Mouse (Mus musculus) neural tube, embryonic 11.5 days (tissue): ENCODE measurements around the gene B4galt5. TPM values are rescaled to one million over a fixed set of nuclear protein-coding genes. Genes with fewer than 3 reads are reported as not detected.

Experiments used
- ATAC-seq: fragments of 200-750 bp; cut with Nextera tagmentation; 2 replicates; pipeline ENCODE4 v1.8.0; 2017; ENCODE audit warnings: moderate number of reproducible peaks, mild to moderate bottlenecking, moderate TSS enrichment, moderate library complexity; ENCODE audit not compliant: insufficient read depth, low FRiP score, low TSS enrichment
- DNase-seq: peaks from one replicate; pipeline ENCODE4 v3.0.0-alpha.2; 2015; ENCODE audit warnings: low spot score
- H3K27ac ChIP-seq: fragments of 300-500 bp; sonication (generic); 2 replicates; pipeline ENCODE4 v1.5.1; 2014; ENCODE audit warnings: low read depth, mild to moderate bottlenecking, low read length
- H3K27me3 ChIP-seq: fragments of 300-500 bp; sonication (generic); 2 replicates; pipeline ENCODE4 v1.6.1; 2014; ENCODE audit warnings: mild to moderate bottlenecking, low read length, mixed read lengths; ENCODE audit not compliant: control insufficient read depth, insufficient read depth
- H3K36me3 ChIP-seq: fragments of 300-500 bp; sonication (generic); 2 replicates; pipeline ENCODE4 v1.6.1; 2014; ENCODE audit warnings: mild to moderate bottlenecking, low read length, moderate library complexity, mixed read lengths; ENCODE audit not compliant: control insufficient read depth, insufficient read depth
- H3K4me1 ChIP-seq: fragments of 300-500 bp; sonication (generic); 2 replicates; pipeline ENCODE4 v1.6.1; 2014; ENCODE audit warnings: low read length, mixed read lengths; ENCODE audit not compliant: control insufficient read depth, insufficient read depth
- H3K4me2 ChIP-seq: fragments of 300-500 bp; sonication (generic); 2 replicates; pipeline ENCODE4 v1.6.1; 2014; ENCODE audit warnings: low read depth, mild to moderate bottlenecking, moderate library complexity
- H3K4me3 ChIP-seq: fragments of 300-500 bp; sonication (generic); 2 replicates; pipeline ENCODE4 v1.5.1; 2014; ENCODE audit warnings: low read depth, low read length
- H3K9ac ChIP-seq: fragments of 300-500 bp; sonication (generic); 2 replicates; pipeline ENCODE4 v1.6.1; 2014; ENCODE audit warnings: mild to moderate bottlenecking, low read length
- H3K9me3 ChIP-seq: fragments of 300-500 bp; sonication (generic); 2 replicates; pipeline ENCODE4 v1.6.1; 2016; ENCODE audit warnings: low read length; ENCODE audit not compliant: control insufficient read depth
- WGBS: fragments of 180-500 bp; shearing (Covaris S2); extraction: QIAGEN DNeasy Blood & Tissue Kit; methylation state at CpG from one replicate; pipeline ENCODE4 v1.1.7; 2014; 5-methylcytosine and 5-hydroxymethylcytosine counted together
- polyA plus RNA-seq: library from polyadenylated mRNA; unstranded; fragments of >200 nt; fragmentation: Nextera tagmentation; extraction: Ambion mirVana; gene quantifications from 2 replicates; pipeline ENCODE4 v1.2.1, GENCODE M21; 2014

The B4galt5 gene
- polyA plus RNA-seq, 1 experiment from 2014 or later, result 26.9 TPM

DNA sequence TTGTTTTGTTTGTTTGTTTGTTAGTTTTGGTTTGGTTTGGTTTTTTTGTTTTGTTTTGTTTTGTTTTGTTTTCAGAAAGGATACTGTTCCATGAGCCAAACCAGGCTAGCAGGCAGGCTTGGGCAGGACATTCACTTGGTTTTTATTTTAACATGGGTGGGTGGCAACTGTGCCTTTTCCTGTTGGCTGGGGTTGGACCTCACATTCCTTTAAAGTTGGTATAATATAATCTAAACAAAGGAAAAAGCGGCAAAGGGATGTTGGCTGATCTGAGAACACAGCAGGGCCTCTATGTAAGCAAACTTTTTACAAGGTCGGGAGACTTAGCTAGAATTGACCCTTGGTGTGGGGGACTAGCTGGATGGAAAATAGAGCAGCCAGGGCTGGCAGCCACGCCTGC lies 91.2 kb downstream of the B4galt5 start:
- ATAC-seq (no peak), DNase-seq (no peak)
- no peaks in the 10 kb centered on the region for H3K4me1 ChIP-seq
- no peak overlapping the region for H3K9ac ChIP-seq
- H3K9me3 ChIP-seq, result no peaks in the 10 kb centered on the region
- no peak overlapping the region for H3K4me2 ChIP-seq
- no peak overlapping the region for H3K4me3 ChIP-seq
- H3K27me3 ChIP-seq, result no peaks in the 10 kb centered on the region
- H3K36me3 ChIP-seq, result no peaks in the 10 kb centered on the region
- H3K27ac ChIP-seq, result no peak overlapping the region
- WGBS, result 40% methylated on average over 3 of the region's 3 CpGs

- H3K4me3 ChIP-seq, result no peak overlapping the region
- DNase-seq, result no peak
- WGBS, result 79% methylated on average over 6 of the region's 6 CpGs
- H3K27ac ChIP-seq, result no peak overlapping the region
- 0 out of 2 replicates have a peak, but pooled peaks cover 2% of the 10 kb centered on the region for H3K4me1 ChIP-seq
- no peak for ATAC-seq
- H3K4me2 ChIP-seq, result no peak overlapping the region
- H3K36me3 ChIP-seq, result no peaks in the 10 kb centered on the region
- no peaks in the 10 kb centered on the region for H3K27me3 ChIP-seq
- H3K9me3 ChIP-seq, result no peaks in the 10 kb centered on the region
- H3K9ac ChIP-seq, result no peak overlapping the region
These were observed 94.2 kb downstream of the B4galt5 start for GRCm38 (mm10) chr2:167254808-167255207.

DNA sequence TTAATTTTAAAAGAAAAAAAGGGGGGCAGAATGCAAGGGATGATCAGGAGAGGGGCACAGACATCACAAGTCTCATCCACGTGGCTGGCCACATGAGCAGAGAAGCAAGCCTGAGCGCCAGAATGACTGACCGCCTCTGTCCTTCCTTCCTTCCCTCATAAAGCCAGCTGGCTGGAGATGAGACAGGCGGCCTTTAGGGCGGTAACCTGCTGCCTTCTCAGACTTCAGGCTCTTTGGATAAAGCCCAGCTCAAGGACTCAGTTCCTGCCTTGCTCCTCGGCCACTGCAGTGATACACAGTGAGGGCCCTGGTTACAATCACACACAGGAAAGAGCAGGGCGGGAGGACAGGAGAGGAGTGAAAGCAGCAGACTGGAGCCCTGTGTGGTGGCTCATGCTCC lies 94.8 kb downstream of the B4galt5 start:
- DNase-seq, result no peak
- 72% methylated on average over 7 of the region's 7 CpGs for WGBS
- Histone ChIP-seq H3K9ac (no peak overlapping the region), H3K4me3 (no peak overlapping the region), H3K4me1 (0 out of 2 replicates have a peak, but pooled peaks cover 2% of the 10 kb centered on the region), H3K36me3 (no peaks in the 10 kb centered on the region), H3K27ac (no peak overlapping the region), H3K9me3 (no peaks in the 10 kb centered on the region), H3K27me3 (no peaks in the 10 kb centered on the region), H3K4me2 (no peak overlapping the region)
- no peak for ATAC-seq

DNA sequence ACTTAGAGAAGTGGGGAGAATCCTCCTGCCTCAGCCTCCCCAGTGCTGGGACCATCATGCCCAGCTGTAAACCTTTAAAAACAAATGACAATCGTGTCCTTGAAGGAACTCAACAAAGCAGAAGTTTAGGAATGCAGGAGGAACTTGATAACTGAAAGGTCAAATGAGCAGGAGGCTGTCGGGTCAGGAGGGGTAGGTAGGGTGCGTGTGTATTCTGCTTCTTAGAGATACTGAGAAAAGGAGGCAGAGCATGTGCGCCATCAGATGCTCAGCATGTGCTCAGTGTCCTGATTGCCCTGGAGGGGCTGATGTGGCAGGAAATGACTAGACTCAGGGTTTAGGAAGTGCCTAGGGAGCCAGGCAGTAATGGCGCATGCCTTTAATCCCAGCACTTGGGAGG lies 95.5 kb downstream of the B4galt5 start:
- H3K4me2 ChIP-seq, result no peak overlapping the region
- H3K36me3 ChIP-seq, result no peaks in the 10 kb centered on the region
- 0 out of 2 replicates have a peak, but pooled peaks cover 2% of the 10 kb centered on the region for H3K4me1 ChIP-seq
- ATAC-seq, result no peak
- H3K9ac ChIP-seq, result no peak overlapping the region
- H3K27me3 ChIP-seq, result no peaks in the 10 kb centered on the region
- H3K4me3 ChIP-seq, result no peak overlapping the region
- H3K9me3 ChIP-seq, result no peaks in the 10 kb centered on the region
- DNase-seq, result no peak
- no peak overlapping the region for H3K27ac ChIP-seq
- WGBS, result 83% methylated on average over 5 of the region's 5 CpGs

GRCm38 (mm10) chr2:167252057-167252687 lies 96.8 kb downstream of the B4galt5 start:
- H3K4me3 ChIP-seq, result no peak overlapping the region
- H3K27ac ChIP-seq, result no peak overlapping the region
- DNase-seq, result no peak

DNA sequence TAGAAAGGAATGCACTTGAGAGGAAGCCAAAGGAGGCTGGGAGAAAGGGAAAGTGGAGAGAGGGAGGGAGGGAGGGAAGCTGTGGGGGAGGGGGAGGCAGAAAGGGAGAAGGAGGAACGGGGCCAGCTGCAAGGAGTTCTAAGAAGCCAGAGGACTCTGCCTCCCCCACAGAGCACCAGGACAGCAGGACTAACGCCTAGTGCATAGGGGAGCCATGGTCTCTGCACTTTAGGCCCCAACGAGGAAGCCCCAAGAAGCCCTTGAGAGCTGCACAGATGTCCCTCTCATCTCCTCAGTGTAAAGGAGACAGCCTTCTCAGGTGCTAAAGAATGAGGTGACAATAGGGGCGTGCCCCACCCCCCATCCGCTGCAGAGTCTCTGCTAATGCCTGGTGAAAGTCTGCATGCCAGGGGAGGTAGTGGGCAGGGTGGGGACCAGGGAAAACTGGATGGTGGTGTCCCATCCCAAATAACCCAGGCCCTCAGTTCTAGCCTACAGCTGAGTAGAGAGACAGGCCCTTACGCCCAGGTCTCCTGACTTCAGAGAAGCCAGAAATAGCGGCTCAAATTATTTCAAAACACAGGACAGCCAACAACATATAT lies 98.1 kb downstream of the B4galt5 start:
- H3K9ac ChIP-seq, result no peak overlapping the region
- ATAC-seq (no peak), DNase-seq (no peak)
- no peak overlapping the region for H3K27ac ChIP-seq
- H3K36me3 ChIP-seq, result no peaks in the 10 kb centered on the region
- WGBS, result 21% methylated on average over 7 of the region's 7 CpGs
- H3K9me3 ChIP-seq, result no peaks in the 10 kb centered on the region
- no peak overlapping the region for H3K4me3 ChIP-seq
- H3K4me2 ChIP-seq, result no peak overlapping the region
- H3K27me3 ChIP-seq, result no peaks in the 10 kb centered on the region
- 0 out of 2 replicates have a peak, but pooled peaks cover 2% of the 10 kb centered on the region for H3K4me1 ChIP-seq

More at GRCm38 (mm10) chr2:167252057-167252687, 96.8 kb downstream of the B4galt5 start:
- H3K36me3 ChIP-seq, result no peaks in the 10 kb centered on the region
- WGBS, result 53% methylated on average over 3 of the region's 3 CpGs
- no peak overlapping the region for H3K9ac ChIP-seq
- H3K27me3 ChIP-seq, result no peaks in the 10 kb centered on the region
- no peak overlapping the region for H3K4me2 ChIP-seq
- no peak for ATAC-seq
- H3K4me1 ChIP-seq, result 0 out of 2 replicates have a peak, but pooled peaks cover 2% of the 10 kb centered on the region
- no peaks in the 10 kb centered on the region for H3K9me3 ChIP-seq

DNA sequence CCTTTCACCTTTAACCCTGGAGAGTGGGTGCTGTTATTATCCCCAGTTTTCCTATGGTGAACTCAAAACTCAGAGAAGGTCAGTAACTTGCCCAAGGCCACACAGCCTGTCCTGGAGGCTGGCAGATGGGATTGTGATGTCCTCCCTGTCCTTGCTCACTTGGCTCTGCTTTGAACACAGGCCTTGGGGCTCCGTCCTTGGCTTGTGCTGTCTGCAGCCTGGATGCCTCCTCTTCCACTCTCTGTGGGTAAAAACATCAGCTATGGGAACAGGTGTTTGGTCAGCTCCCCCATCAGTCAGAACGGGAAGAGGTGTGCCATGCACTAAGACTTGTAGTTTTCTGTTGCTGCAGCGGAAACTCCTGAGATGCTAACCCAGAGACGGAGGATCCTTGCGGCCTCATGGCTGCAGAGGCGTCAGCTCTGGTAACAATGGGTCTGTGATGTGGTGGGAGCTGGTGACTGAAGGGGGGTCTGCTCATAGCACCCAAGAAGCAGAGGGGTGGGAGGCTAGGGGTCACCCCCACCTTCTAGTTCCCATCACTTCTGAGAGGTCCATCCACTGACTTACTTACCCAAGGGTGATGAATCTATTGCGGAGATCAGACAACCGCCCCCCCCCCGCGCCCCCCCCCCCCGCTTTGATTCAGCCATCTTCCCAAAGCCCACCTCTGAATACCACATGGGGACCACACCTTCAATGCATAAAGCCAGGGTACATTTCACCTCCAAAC lies 98.8 kb downstream of the B4galt5 start:
- Histone ChIP-seq H3K36me3 (no peaks in the 10 kb centered on the region), H3K4me3 (no peak overlapping the region), H3K4me2 (no peak overlapping the region), H3K9ac (no peak overlapping the region), H3K4me1 (0 out of 2 replicates have a peak, but pooled peaks cover 2% of the 10 kb centered on the region), H3K27ac (no peak overlapping the region), H3K9me3 (no peaks in the 10 kb centered on the region), H3K27me3 (no peaks in the 10 kb centered on the region)
- ATAC-seq (no peak), DNase-seq (no peak)
- WGBS, result 60% methylated on average over 7 of the region's 11 CpGs

- Histone ChIP-seq H3K4me1 (0 out of 2 replicates have a peak, but pooled peaks cover 2% of the 10 kb centered on the region), H3K36me3 (no peaks in the 10 kb centered on the region), H3K27ac (no peak overlapping the region), H3K27me3 (no peaks in the 10 kb centered on the region), H3K9ac (no peak overlapping the region), H3K4me3 (no peak overlapping the region), H3K9me3 (no peaks in the 10 kb centered on the region), H3K4me2 (no peak overlapping the region)
- WGBS, result 61% methylated on average over 3 of the region's 3 CpGs
- ATAC-seq (no peak), DNase-seq (no peak)
These were observed 99.4 kb downstream of the B4galt5 start for GRCm38 (mm10) chr2:167249591-167249990.
